Mouse (Mus musculus) kidney, adult 9 months (tissue): ENCODE measurements around the gene Ppif.

Source experiments
- DNase-seq: peaks from one replicate; pipeline ENCODE4 v3.0.0; 2022

The Ppif gene

GRCm38 (mm10) chr14:25739957-25740565, 46.1 kb downstream of the Ppif start:
- DNase-seq = no peak

- no peak for DNase-seq
These were observed 47.3 kb downstream of the Ppif start for GRCm38 (mm10) chr14:25741211-25741610.

- DNase-seq = no peak
These were observed 48.0 kb downstream of the Ppif start for GRCm38 (mm10) chr14:25741840-25742367.

- DNase-seq = no peak
These were observed 49.0 kb downstream of the Ppif start for GRCm38 (mm10) chr14:25742943-25743342.

GRCm38 (mm10) chr14:25745365-25746184, 51.6 kb downstream of the Ppif start:
- DNase-seq = no peak

GRCm38 (mm10) chr14:25746371-25746770, 52.4 kb downstream of the Ppif start:
- no peak for DNase-seq

- DNase-seq = no peak
These were observed 53.3 kb downstream of the Ppif start for GRCm38 (mm10) chr14:25746971-25747945.

GRCm38 (mm10) chr14:25747996-25748756, 54.2 kb downstream of the Ppif start:
- no peak for DNase-seq

GRCm38 (mm10) chr14:25749143-25749909, 55.4 kb downstream of the Ppif start:
- DNase-seq = no peak
